Mouse (Mus musculus) megakaryocyte progenitor cell, adult 5-6 weeks (primary cell): ENCODE results near the gene Gm5737. TPM values are rescaled to one million over a fixed set of nuclear protein-coding genes. Genes with fewer than 3 reads are reported as not detected.

Experiments used
- ATAC-seq: replicated peaks from 2 replicates; pipeline ENCODE4 v1.8.0; 2016; ENCODE audit warnings: mild to moderate bottlenecking, moderate TSS enrichment, inconsistent platforms; ENCODE audit not compliant: poor library complexity
- total RNA-seq, 2 experiments: library from RNA; stranded (forward) in 1 of 2; stranded (reverse) in 1 of 2; fragments of 157-497, 149-512 nt in 1 of 2; fragments of 200-1000 nt in 1 of 2; gene quantifications; 2 replicates each; pipeline versions ENCODE4 v1.2.3 to v1.2.4; 2015 to 2017

Gene Gm5737
- total RNA-seq, 2 experiments from 2014 or later, result not detected

DNA sequence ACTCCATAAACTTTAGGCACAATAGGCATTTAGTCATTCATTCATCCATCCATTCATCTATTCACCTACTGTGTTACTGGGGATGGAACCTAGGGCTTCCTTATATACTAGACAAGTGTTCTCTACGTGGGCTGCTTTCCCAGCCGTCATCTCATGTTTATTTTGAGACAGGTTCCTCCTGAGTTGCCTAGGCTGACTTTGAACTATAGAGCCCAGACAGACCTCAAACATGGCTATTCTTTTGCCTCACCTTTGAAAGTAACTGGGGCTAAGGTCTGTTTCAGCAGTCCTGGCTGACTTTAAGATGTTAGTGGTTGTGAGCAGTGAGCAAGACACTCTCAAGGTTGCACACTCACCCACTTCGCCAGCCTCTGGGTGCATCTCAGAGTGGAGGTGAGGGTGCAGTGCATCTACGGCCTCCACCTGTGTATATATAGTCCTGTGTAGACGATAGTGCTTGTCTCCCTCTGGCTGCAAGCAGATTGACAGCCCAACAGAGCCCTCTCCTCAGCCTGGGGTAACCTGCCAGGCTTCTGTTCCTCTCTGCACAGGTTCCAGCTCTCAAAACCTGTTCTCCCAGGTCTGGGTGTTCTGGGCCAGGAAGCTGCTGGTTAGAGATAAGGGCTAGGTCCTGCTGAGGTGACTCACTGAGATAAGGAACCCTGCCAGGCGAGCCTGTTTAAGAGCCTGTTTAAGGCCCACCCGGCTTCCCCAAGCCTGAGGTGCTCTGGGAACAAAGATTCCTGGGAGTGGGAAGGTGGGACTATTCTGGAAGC lies 62.8 kb downstream of the Gm5737 start:
- peak; percentile 86 for ATAC-seq

DNA sequence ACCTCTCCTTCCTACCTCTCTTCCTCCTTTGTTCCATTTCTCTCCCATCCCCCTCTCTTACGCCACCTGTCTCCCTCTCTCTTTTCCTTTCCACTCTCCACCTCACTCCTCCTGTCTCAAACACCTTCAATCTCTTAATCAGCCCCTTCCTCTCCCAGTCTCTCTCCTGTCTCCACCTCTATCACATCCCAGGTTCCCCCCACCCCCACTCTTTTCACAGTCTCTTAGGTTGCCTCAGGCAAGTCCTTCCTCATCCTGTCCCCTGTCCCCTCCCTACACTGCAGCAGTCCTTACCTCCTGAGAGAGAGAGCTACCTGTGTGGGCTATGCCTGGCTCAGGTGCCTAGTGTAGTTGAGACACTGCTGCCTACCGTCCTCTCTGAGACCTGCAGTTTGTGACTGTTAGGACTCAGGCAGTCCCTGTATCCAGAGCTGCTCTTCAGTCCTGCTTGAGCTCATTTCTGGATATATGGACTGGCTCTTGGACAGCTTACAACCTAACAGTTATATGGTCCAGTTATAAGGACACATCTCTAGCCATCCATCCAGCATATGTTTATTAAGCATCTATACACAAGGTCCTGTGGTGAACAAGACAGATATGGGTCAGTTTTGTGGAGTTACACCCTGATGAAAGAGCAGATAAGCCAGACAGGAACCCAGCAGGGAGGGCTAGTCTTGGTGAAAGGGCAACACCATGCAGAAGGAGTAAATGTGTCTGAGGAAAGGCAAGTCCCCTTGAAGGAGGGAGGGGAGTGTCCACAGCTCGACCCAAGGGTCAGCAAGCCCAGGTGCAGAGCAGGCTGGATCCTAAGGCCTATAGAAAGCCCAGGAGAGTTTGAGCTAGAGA lies 63.6 kb downstream of the Gm5737 start:
- peak; percentile 7 for ATAC-seq

DNA sequence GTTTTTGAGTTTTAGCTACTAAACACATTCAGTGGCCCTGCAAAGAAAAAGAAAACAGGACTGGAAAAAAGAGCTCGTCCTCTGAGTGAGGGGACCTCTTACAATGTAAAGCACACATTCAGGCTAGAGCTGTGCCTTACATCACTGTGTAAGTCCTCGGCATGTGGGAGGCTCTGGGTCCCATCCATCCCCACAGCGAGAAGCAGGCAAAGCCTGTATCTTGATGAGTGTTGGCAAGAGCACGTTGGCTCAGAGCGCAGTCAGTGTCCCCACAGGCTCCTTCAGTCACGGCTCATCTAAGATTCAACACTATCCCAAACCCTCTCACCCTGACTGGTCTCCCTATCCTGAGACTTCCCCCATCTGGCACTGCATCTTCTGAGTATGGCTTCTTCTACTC lies 66.1 kb downstream of the Gm5737 start:
- ATAC-seq, result no peak

DNA sequence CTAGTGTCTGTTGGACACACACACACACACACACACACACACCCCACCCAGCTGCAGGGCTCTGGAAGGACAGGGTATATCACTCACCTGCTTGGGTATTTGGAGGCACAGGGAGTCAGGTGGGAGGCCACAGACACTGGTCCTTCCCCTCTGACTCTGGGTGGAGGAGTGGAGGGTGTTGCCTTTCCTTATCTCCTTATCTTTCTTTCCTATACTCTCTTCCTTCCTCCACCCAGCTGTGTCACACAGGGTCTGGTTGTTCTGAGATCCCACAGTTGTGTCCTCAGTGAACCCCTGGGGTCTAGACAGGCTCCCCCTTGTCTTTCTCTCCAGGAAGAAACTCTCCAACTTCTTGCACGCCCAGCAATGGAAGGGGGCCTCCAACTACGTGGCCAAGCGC lies 67.8 kb downstream of the Gm5737 start:
- ATAC-seq, result 0 out of 2 replicates have a peak, but pooled peaks have one; percentile 5

DNA sequence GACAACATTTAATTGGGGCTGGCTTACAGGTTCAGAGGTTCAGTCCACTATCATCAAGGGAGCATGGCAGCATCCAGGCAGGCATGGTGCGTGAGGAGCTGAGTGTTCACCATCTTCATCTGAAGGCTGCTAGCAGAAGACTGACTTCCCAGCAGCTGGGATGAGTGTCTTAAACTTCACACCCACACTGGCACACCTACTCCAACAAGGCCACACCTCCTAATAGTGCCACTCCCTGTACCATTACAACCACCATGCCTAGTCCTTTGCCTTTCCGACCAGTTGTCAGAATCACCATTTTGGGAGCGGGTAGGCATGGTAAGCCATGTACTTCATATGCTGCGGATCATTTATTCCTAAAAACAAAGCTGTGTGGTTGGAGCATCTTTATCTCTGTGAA lies 68.6 kb downstream of the Gm5737 start:
- no peak for ATAC-seq

Other genes starting within 250 kb of the Gm5737 start
- gene Uqcrc2, start 177.2 kb upstream of the Gm5737 start, total RNA-seq (2015), result 250 and 261 TPM in 2 replicates
- gene Uqcrc2, start 177.2 kb upstream of the Gm5737 start, total RNA-seq (2017), result 165 and 178 TPM in 2 replicates
- gene Pdzd9, start 142.0 kb upstream of the Gm5737 start, total RNA-seq (2015), result 0.10 TPM in 1 of 2 replicates, not detected in the other
- 0.07 and 0.54 TPM in 2 replicates for gene Pdzd9, start 142.0 kb upstream of the Gm5737 start, total RNA-seq (2017)
- 20.2 and 20.4 TPM in 2 replicates for gene Mosmo, start 134.7 kb upstream of the Gm5737 start, total RNA-seq (2015)
- 16.8 and 17.2 TPM in 2 replicates for gene Mosmo, start 134.7 kb upstream of the Gm5737 start, total RNA-seq (2017)
- gene Vwa3a, start 73.0 kb upstream of the Gm5737 start, total RNA-seq (2015), result 0.10 TPM in 1 of 2 replicates, not detected in the other
- gene Vwa3a, start 73.0 kb upstream of the Gm5737 start, total RNA-seq (2017), result not detected in 2 replicates
- 32.5 and 34.4 TPM in 2 replicates for gene Eef2k, start 30.5 kb downstream of the Gm5737 start, total RNA-seq (2015)
- gene Eef2k, start 30.5 kb downstream of the Gm5737 start, total RNA-seq (2017), result 80.5 and 85.0 TPM in 2 replicates
- 14.0 and 15.1 TPM in 2 replicates for gene Polr3e, start 105.4 kb downstream of the Gm5737 start, total RNA-seq (2015)
- gene Polr3e, start 105.4 kb downstream of the Gm5737 start, total RNA-seq (2017), result 32.6 and 33.0 TPM in 2 replicates
- 2.9 and 4.3 TPM in 2 replicates for gene Cdr2, start 169.9 kb downstream of the Gm5737 start, total RNA-seq (2015)
- gene Cdr2, start 169.9 kb downstream of the Gm5737 start, total RNA-seq (2017), result 4.7 and 7.1 TPM in 2 replicates
- gene Mfsd13b, start 170.1 kb downstream of the Gm5737 start, total RNA-seq (2015), result not detected in 2 replicates
- gene Mfsd13b, start 170.1 kb downstream of the Gm5737 start, total RNA-seq (2017), result 0.20 TPM in 1 of 2 replicates, not detected in the other
- gene Mettl9, start 222.1 kb downstream of the Gm5737 start, total RNA-seq (2015), result 96.6 and 111 TPM in 2 replicates
- gene Mettl9, start 222.1 kb downstream of the Gm5737 start, total RNA-seq (2017), result 86.0 and 86.6 TPM in 2 replicates